ENCODE assay signal across 9 mouse cellular contexts in the genomic region with DNA sequence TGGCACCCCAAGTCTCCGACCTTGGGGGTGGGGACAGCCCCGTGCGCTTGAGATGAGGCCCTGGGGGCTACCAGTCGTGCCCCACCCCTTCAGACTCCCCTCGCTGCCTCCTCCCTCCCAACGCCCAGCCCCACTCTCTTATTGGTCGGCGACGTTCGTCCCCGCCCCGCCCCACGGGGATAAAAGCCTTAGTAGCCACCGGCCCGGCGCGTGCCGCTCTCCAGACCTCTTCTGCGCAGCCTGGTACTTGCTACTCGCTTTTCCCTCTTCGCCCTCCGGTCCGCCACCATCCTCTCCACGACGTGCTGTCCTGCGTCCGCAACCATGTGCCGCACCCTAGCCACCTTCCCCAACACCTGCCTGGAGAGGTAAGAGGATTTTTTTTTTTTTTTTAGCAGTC. TPM values are rescaled to one million over a fixed set of nuclear protein-coding genes. Genes with fewer than 3 reads are reported as not detected.
A peak's percentile ranks its signal among the peaks of the same experiment; 100 is the strongest.
DNase-seq lines count a peak whose midpoint lies in the region; ATAC-seq lines count a peak whose summit lies in the region.
"Had no signal": no experiment of that assay in that cellular context is flagged by ENCODE, and none has a peak within 500 bp of the region (broad histone marks: within the 10 kb centered on the region; RNA-seq: fewer than 3 reads in every experiment).

A gene (plus strand): TSS at position 205 of the 400 bp plus-strand sequence.

- no peaks in the 10 kb centered on the region for H3K27me3 ChIP-seq in hindbrain, embryonic 16.5 days (replicated peaks; ENCODE audit: control insufficient read depth, insufficient read depth, low read length)

- intact Hi-C loops in left cerebral cortex, postnatal 25 days (cut with DNase I) = loop anchor here (10.0 kb wide), 1 partner anchor 255 kb away; a partner anchor contains a TSS

- no peaks in the 10 kb centered on the region for H3K9me3 ChIP-seq in hindbrain, embryonic 16.5 days (ENCODE audit: control insufficient read depth, low read length)

- H3K4me1 ChIP-seq in hindbrain, embryonic 16.5 days (ENCODE audit: control insufficient read depth, insufficient read depth, low read depth, low read length) = peaks cover 29% of the 10 kb centered on the region

- peak; percentile 56 for DNase-seq in T-cell, adult 2 months (ENCODE audit: low spot score)
- DNase-seq in cerebellum, postnatal 14 days = peak; percentile 86
- peak; percentile 88 for DNase-seq in gastrocnemius, postnatal 10 days
- DNase-seq in left cerebral cortex, postnatal 25 days (ENCODE audit: low spot score in 2 of 2) = peak; percentile 51 to 54
- DNase-seq in right cerebral cortex, postnatal 25 days = peak; percentile 65
- DNase-seq in yolk sac, embryonic 10.5 days (ENCODE audit: low spot score) = peak; percentile 67

- no peak within 1 kb of the TSS for H3K27ac ChIP-seq in hindbrain, embryonic 16.5 days (ENCODE audit: low read depth, low read length)

- peak within 1 kb of the TSS; percentile 49 for H3K4me3 ChIP-seq in hindbrain, embryonic 16.5 days (ENCODE audit: low read length)
- H3K4me3 ChIP-seq: erythroblast, embryonic 14.5 days had no signal

- peak within 1 kb of the TSS; percentile 62 for H3K9ac ChIP-seq in hindbrain, embryonic 16.5 days (ENCODE audit: low read depth, low read length)

- ATAC-seq in hindbrain, embryonic 16.5 days = peak; percentile 64
- ATAC-seq in megakaryocyte progenitor cell, adult 5-6 weeks (replicated peaks; ENCODE audit: poor library complexity) = peak; percentile 78

- WGBS in hindbrain, embryonic 16.5 days = 0% methylated on average over 28 of the region's 28 CpGs

- H3K4me2 ChIP-seq in hindbrain, embryonic 16.5 days (ENCODE audit: low read length) = peak within 1 kb of the TSS; percentile 91

- no peaks in the 10 kb centered on the region for H3K36me3 ChIP-seq in hindbrain, embryonic 16.5 days (ENCODE audit: control insufficient read depth, insufficient read depth, low read length)

RNA-seq across cellular contexts. Expression of the gene that starts here (rescaled TPM):
- 10 to 100 TPM in 1 of 2 experiments, 1 to 10 TPM in 1; 7.7 to 10.8 TPM for total RNA-seq in gastrocnemius, postnatal 10 days (2021)
- 13.3 and 14.0 TPM in 2 replicates for polyA plus RNA-seq in hindbrain, embryonic 16.5 days (2015; fragmentation: Nextera tagmentation; extraction: Ambion mirVana)
- total RNA-seq in left cerebral cortex, postnatal 25 days (2021) = 1 to 10 TPM; 7.1 to 8.7 TPM
- total RNA-seq in megakaryocyte progenitor cell, adult 5-6 weeks (2015) = not detected in 2 replicates
- 0.44 TPM in 1 of 2 replicates, not detected in the other for total RNA-seq in megakaryocyte progenitor cell, adult 5-6 weeks (2017)
- polyA plus RNA-seq: erythroblast, embryonic 14.5 days had no signal

Comparison
In these comparisons a context has a peak if more than half of its experiments do, and no peak if none do; other contexts are left out.
1. RNA of the gene that starts here (total RNA-seq): 7.7 to 10.8 TPM in gastrocnemius, postnatal 10 days and 7.1 to 8.7 TPM in left cerebral cortex, postnatal 25 days; 0.44 TPM in megakaryocyte progenitor cell, adult 5-6 weeks; every median in the first group is over 4 times any median in the second.
2. Peak in ATAC-seq in megakaryocyte progenitor cell, adult 5-6 weeks; RNA of the gene not detected or under 1 TPM.
3. Peak in every context shown above with its lines, with median percentiles within 50 percentile points of each other: DNase-seq.